Mouse (Mus musculus) G1E (cell line): ENCODE measurements around the gene Nsl1.

Experiments used
- CTCF ChIP-seq: IDR thresholded peaks from 2 replicates; pipeline ENCODE4 v1.5.1; 2012; ENCODE audit warnings: low read depth, low read length, inconsistent platforms, mixed read lengths
- GATA1 ChIP-seq: IDR thresholded peaks from 2 replicates; pipeline ENCODE4 v1.6.1; 2012; ENCODE audit warnings: borderline replicate concordance, low read length, inconsistent platforms, mixed read lengths
- POLR2AphosphoS5 ChIP-seq: IDR thresholded peaks from 2 replicates; pipeline ENCODE4 v1.6.1; 2012; ENCODE audit warnings: low read depth, low read length, inconsistent platforms; ENCODE audit not compliant: insufficient replicate concordance

DNA sequence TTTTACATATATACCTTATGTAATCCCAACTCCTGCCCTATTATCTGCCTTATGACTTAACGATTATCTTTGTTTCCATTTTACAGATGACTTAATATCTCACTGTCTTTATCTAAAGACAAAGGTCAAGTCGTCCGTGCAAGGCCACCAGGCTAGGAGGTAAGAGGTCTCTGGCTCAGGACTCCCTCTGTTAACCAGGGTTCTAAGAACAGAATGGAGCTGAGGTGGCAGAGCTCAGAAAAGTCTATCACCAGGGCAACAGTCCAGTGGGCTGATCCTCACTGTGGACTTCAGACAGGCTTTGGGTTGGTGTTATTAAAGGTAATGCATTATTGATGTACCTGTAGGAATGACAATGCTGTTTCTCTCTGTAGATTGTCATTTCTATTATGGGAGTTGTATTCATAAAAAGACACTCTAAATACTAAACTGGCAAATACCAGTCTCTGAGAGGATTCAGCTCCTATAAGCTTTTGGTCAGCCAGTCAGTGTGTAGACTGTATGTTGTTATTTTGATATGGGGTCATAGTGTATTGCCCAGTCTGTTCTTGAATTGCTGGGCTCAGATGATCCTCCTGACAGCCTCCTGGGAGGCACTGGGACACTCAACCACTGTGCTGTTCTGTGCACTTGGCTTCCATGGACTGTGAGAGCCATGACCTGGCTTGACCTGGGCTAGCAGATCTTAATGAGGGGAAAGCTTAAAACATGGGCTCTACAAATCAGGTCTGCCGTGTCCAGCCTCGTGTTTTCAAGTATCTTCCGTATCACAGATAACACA, 26.1 kb upstream of the Nsl1 start, which contains the start of gene Spata45:
- TF ChIP-seq CTCF (no peak), GATA1 (no peak), POLR2AphosphoS5 (no peak)
